Comparison of ENCODE assay signal across 9 mouse cellular contexts in genomic region chr17:86754806-86755571, GRCm38 (mm10). TPM values are rescaled to one million over a fixed set of nuclear protein-coding genes. Genes with fewer than 3 reads are reported as not detected.
DNase-seq lines count a peak whose midpoint lies in the region; ATAC-seq and TF ChIP-seq lines count a peak whose summit lies in the region.
"Had no signal": no experiment of that assay in that cellular context is flagged by ENCODE, and none has a peak within 500 bp of the region (broad histone marks: within the 10 kb centered on the region; RNA-seq: fewer than 3 reads in every experiment).

No protein-coding gene starts in this region.

- peak overlapping the region; percentile 48 for H3K4me3 ChIP-seq in forebrain, embryonic 13.5 days
- peak overlapping the region; percentile 62 for H3K4me3 ChIP-seq in hindbrain, embryonic 10.5 days
- H3K4me3 ChIP-seq in liver, adult 2 months (ENCODE audit: insufficient read depth, low read depth, low read length): peak overlapping the region; percentile 89
- peak overlapping the region; percentile 35 for H3K4me3 ChIP-seq in neural tube, embryonic 11.5 days (ENCODE audit: low read depth, low read length)
- H3K4me3 ChIP-seq: myocyte had no signal

- H3K27me3 ChIP-seq in forebrain, embryonic 13.5 days: peaks cover 74% of the 10 kb centered on the region
- peaks cover 79% of the 10 kb centered on the region for H3K27me3 ChIP-seq in hindbrain, embryonic 10.5 days (ENCODE audit: insufficient read depth, poor library complexity, severe bottlenecking)
- H3K27me3 ChIP-seq in liver, adult 2 months (ENCODE audit: control insufficient read depth, insufficient read depth, low read length): no peaks in the 10 kb centered on the region
- H3K27me3 ChIP-seq in neural tube, embryonic 11.5 days (ENCODE audit: control insufficient read depth, insufficient read depth, low read length): peaks cover 39% of the 10 kb centered on the region

- H3K4me1 ChIP-seq in forebrain, embryonic 13.5 days: peaks cover 29% of the 10 kb centered on the region
- H3K4me1 ChIP-seq in hindbrain, embryonic 10.5 days (replicated peaks): peaks cover 29% of the 10 kb centered on the region
- peaks cover 29% of the 10 kb centered on the region for H3K4me1 ChIP-seq in liver, adult 2 months (ENCODE audit: control insufficient read depth, insufficient read depth, low read length)
- H3K4me1 ChIP-seq in neural tube, embryonic 11.5 days (ENCODE audit: control insufficient read depth, insufficient read depth, low read length): no peaks in the 10 kb centered on the region

- ATAC-seq in activated CD4-positive, CD25-positive, alpha-beta regulatory T cell, adult 4 months: peak; percentile 5
- no peak; the same call in 1 of the 2 replicates for ATAC-seq in forebrain, embryonic 13.5 days
- no peak for ATAC-seq in neural tube, embryonic 11.5 days (ENCODE audit: insufficient read depth, low FRiP score, low TSS enrichment)

- peak overlapping the region; percentile 85 for H3K4me2 ChIP-seq in forebrain, embryonic 13.5 days
- peak overlapping the region; percentile 66 for H3K4me2 ChIP-seq in neural tube, embryonic 11.5 days (ENCODE audit: low read depth)

- H3K9ac ChIP-seq in forebrain, embryonic 13.5 days: peak overlapping the region; percentile 38; the same call in 1 of the 2 replicates
- peak overlapping the region; percentile 81 for H3K9ac ChIP-seq in liver, adult 2 months (ENCODE audit: low read depth, low read length)
- no peak overlapping the region for H3K9ac ChIP-seq in neural tube, embryonic 11.5 days (ENCODE audit: low read length)

- DNase-seq in 3134 (ENCODE audit: extremely low read depth, insufficient read length, low spot score): peak; percentile 20
- peak; percentile 47 for DNase-seq in hindbrain, embryonic 10.5 days (ENCODE audit: low spot score)
- peak; percentile 79 for DNase-seq in liver, adult 2 months (ENCODE audit: extremely low read depth, low read depth, low spot score)
- DNase-seq in neural tube, embryonic 11.5 days (ENCODE audit: low spot score): peak; percentile 48
- DNase-seq in urinary bladder, postnatal 25 days (ENCODE audit: low spot score): peak; percentile 26
- no peak for DNase-seq in layer of hippocampus, postnatal 36 days

- H3K36me3 ChIP-seq in forebrain, embryonic 13.5 days (ENCODE audit: poor library complexity, severe bottlenecking): no peaks in the 10 kb centered on the region
- no peaks in the 10 kb centered on the region for H3K36me3 ChIP-seq in hindbrain, embryonic 10.5 days
- H3K36me3 ChIP-seq in liver, adult 2 months (ENCODE audit: control insufficient read depth, insufficient read depth, low read length): no peaks in the 10 kb centered on the region
- H3K36me3 ChIP-seq in neural tube, embryonic 11.5 days (ENCODE audit: control insufficient read depth, insufficient read depth, low read length): no peaks in the 10 kb centered on the region

- H3K79me2 ChIP-seq in liver, adult 2 months (ENCODE audit: control insufficient read depth, insufficient read depth, low read length): peaks cover 38% of the 10 kb centered on the region; the same call in 1 of the 2 replicates

- no peaks in the 10 kb centered on the region for H3K9me3 ChIP-seq in forebrain, embryonic 13.5 days (replicated peaks)
- H3K9me3 ChIP-seq in hindbrain, embryonic 10.5 days: no peaks in the 10 kb centered on the region
- H3K9me3 ChIP-seq in neural tube, embryonic 11.5 days (ENCODE audit: control insufficient read depth, low read length): no peaks in the 10 kb centered on the region

- 1% methylated on average over 52 of the region's 52 CpGs for WGBS in forebrain, embryonic 13.5 days
- WGBS in hindbrain, embryonic 10.5 days: 2% methylated on average over 52 of the region's 52 CpGs
- under 1% methylated on average over 52 of the region's 52 CpGs for WGBS in liver, adult 2 months
- 1% methylated on average over 52 of the region's 52 CpGs for WGBS in neural tube, embryonic 11.5 days

- TF ChIP-seq CTCF in liver, adult 2 months (IDR thresholded peaks at IDR 0.05; ENCODE audit: low read depth, low read length): no peak

- no peak for TF ChIP-seq POLR2A in liver, adult 2 months (IDR thresholded peaks at IDR 0.05; ENCODE audit: extremely low read depth, insufficient read depth, low read length)

- no peak overlapping the region for H3K27ac ChIP-seq in forebrain, embryonic 13.5 days
- 0 out of 2 replicates have a peak overlapping the region, but pooled peaks have one; percentile 23 for H3K27ac ChIP-seq in hindbrain, embryonic 10.5 days
- H3K27ac ChIP-seq in liver, adult 2 months (replicated peaks; ENCODE audit: insufficient read depth, low read depth, low read length): peak overlapping the region; percentile 91
- H3K27ac ChIP-seq in neural tube, embryonic 11.5 days (ENCODE audit: low read depth, low read length): no peak overlapping the region

RNA-seq across cellular contexts. Expression of gene Epas1, which starts 1.5 kb away (rescaled TPM):
- polyA plus RNA-seq in activated CD4-positive, CD25-positive, alpha-beta regulatory T cell, adult 4 months (2017; shearing (Covaris generic)): 1 to 10 TPM; 2.1 to 3.8 TPM
- 3.2 and 3.5 TPM in 2 replicates for polyA plus RNA-seq in forebrain, embryonic 13.5 days (2015; fragmentation: Nextera tagmentation; extraction: Ambion mirVana)
- 2.4 and 2.9 TPM in 2 replicates for polyA plus RNA-seq in hindbrain, embryonic 10.5 days (2016; fragmentation: Nextera tagmentation; extraction: Ambion mirVana)
- total RNA-seq in liver, adult 2 months (2014; rRNA removed): 41.3 and 59.0 TPM in 2 replicates
- 34.8 and 39.4 TPM in 2 replicates for polyA plus RNA-seq in liver, adult 2 months (2012; rRNA removed)
- 8.7 and 9.5 TPM in 2 replicates for polyA plus RNA-seq in neural tube, embryonic 11.5 days (2014; fragmentation: Nextera tagmentation; extraction: Ambion mirVana)
- total RNA-seq in layer of hippocampus, postnatal 36 days (2021): 10 to 100 TPM; 90.7 to 91.1 TPM

Comparison
In these comparisons a context has a peak if more than half of its experiments do, and no peak if none do; other contexts are left out.
1. DNase-seq: peak in 3134 (single experiment), hindbrain, embryonic 10.5 days (single experiment), liver, adult 2 months (single experiment), neural tube, embryonic 11.5 days (single experiment) and urinary bladder, postnatal 25 days (single experiment); none in layer of hippocampus, postnatal 36 days (0 of 2).
2. H3K27ac ChIP-seq: peak in hindbrain, embryonic 10.5 days (single experiment) and liver, adult 2 months (single experiment); none in forebrain, embryonic 13.5 days (single experiment) and neural tube, embryonic 11.5 days (single experiment).
3. H3K4me3 ChIP-seq: peak in every context shown above with its lines; median percentile 89 in liver, adult 2 months; 62 in hindbrain, embryonic 10.5 days; 48 in forebrain, embryonic 13.5 days; 35 in neural tube, embryonic 11.5 days.